Mouse (Mus musculus) cerebellum, adult 2 months (tissue): Measurements from ENCODE around the gene Rras.

Source experiments
- CTCF ChIP-seq: fragments of 200-500 bp; IDR thresholded peaks from 2 replicates; pipeline ENCODE4 v1.5.1; 2011; ENCODE audit warnings: low read depth, mild to moderate bottlenecking, control low read depth, low read length, moderate library complexity, borderline replicate concordance; ENCODE audit not compliant: insufficient read depth
- POLR2A ChIP-seq: fragments of 200-500 bp; IDR thresholded peaks from 2 replicates; pipeline ENCODE4 v1.6.1; 2011; ENCODE audit warnings: low read length, control low read depth, borderline replicate concordance; ENCODE audit not compliant: insufficient read depth

DNA sequence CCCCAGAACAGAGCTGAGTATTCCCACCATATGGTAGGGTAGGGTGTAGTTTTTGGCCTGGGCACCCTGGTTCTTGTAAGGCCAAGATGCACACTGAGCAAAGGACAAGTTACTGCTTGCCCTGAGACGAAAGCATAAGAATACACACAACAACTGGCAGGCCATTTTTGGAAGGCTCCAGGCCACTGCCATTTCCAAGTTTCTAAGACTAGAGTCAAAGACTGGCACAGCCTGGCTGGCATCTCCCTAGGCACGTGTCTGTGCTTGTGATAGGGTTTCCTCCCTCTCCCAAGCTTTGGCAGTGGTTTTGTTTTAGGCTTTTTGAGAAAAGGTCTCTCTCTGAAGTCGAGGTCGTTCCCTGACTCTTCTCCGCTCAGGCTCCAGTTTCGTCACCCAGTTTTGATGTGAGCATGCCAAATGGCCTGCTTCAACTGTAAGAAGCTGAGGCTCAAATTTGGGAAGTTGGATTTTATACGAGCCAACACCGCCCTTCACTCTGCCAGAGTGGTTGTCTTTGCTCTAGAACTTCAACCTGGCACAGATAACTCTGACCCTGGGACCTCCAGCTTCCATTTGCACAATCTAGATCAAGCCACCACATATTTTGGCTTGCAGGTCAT is 8.0 kb downstream of the Rras start:
- no peak for TF ChIP-seq CTCF
- no peak for TF ChIP-seq POLR2A
